14 mouse cellular contexts compared by ENCODE assay signal in genomic region chr5:23599750-23600537, GRCm38 (mm10).
DNase-seq lines count a peak whose midpoint lies in the region; ATAC-seq and TF ChIP-seq lines count a peak whose summit lies in the region.
"Had no signal": no experiment of that assay in that cellular context is flagged by ENCODE, and none has a peak within 500 bp of the region (broad histone marks: within the 10 kb centered on the region; RNA-seq: fewer than 3 reads in every experiment).

No protein-coding gene starts in this region.

- TF ChIP-seq CTCF in cerebellum, adult 2 months (IDR thresholded peaks at IDR 0.05; ENCODE audit: borderline replicate concordance, insufficient read depth, low read depth, low read length) = no peak
- TF ChIP-seq CTCF in midbrain, postnatal 0 days (IDR thresholded peaks at IDR 0.05) = no peak

- peak overlapping the region; percentile 35 for H3K27ac ChIP-seq in midbrain, embryonic 13.5 days
- no peak overlapping the region for H3K27ac ChIP-seq in midbrain, embryonic 15.5 days
- 0 out of 2 replicates have a peak overlapping the region, but pooled peaks have one; percentile 6 for H3K27ac ChIP-seq in cerebellum, adult 2 months (ENCODE audit: insufficient read depth, low read length)
- H3K27ac ChIP-seq in forebrain, embryonic 15.5 days (replicated peaks) = peak overlapping the region; percentile 17; the same call in 1 of the 2 replicates
- H3K27ac ChIP-seq in midbrain, postnatal 0 days (ENCODE audit: low read depth, low read length) = no peak overlapping the region
- H3K27ac ChIP-seq: kidney, embryonic 15.5 days; limb, embryonic 13.5 days had no signal

- no peak overlapping the region for H3K4me2 ChIP-seq in midbrain, embryonic 13.5 days (replicated peaks)
- no peak overlapping the region for H3K4me2 ChIP-seq in midbrain, embryonic 15.5 days
- H3K4me2 ChIP-seq in forebrain, embryonic 15.5 days (replicated peaks) = no peak overlapping the region
- no peak overlapping the region for H3K4me2 ChIP-seq in midbrain, postnatal 0 days (ENCODE audit: low read depth, low read length, poor library complexity, severe bottlenecking)
- H3K4me2 ChIP-seq: heart, embryonic 11.5 days; kidney, embryonic 15.5 days; limb, embryonic 13.5 days had no signal

- peaks cover 17% of the 10 kb centered on the region for H3K4me1 ChIP-seq in midbrain, embryonic 13.5 days (replicated peaks)
- H3K4me1 ChIP-seq in midbrain, embryonic 15.5 days = peaks cover 7% of the 10 kb centered on the region; the same call in 1 of the 2 replicates
- peaks cover 21% of the 10 kb centered on the region; the same call in 1 of the 2 replicates for H3K4me1 ChIP-seq in cerebellum, adult 2 months (ENCODE audit: control insufficient read depth, insufficient read depth, low read length)
- peaks cover 15% of the 10 kb centered on the region for H3K4me1 ChIP-seq in forebrain, embryonic 15.5 days
- peaks cover 4% of the 10 kb centered on the region; the same call in 1 of the 2 replicates for H3K4me1 ChIP-seq in midbrain, postnatal 0 days (ENCODE audit: insufficient read depth, low read length)

- H3K36me3 ChIP-seq in midbrain, embryonic 13.5 days = no peaks in the 10 kb centered on the region
- H3K36me3 ChIP-seq in midbrain, embryonic 15.5 days (replicated peaks) = no peaks in the 10 kb centered on the region
- H3K36me3 ChIP-seq in forebrain, embryonic 15.5 days = no peaks in the 10 kb centered on the region
- no peaks in the 10 kb centered on the region for H3K36me3 ChIP-seq in midbrain, postnatal 0 days (ENCODE audit: insufficient read depth, low read length)
- H3K36me3 ChIP-seq: limb, embryonic 13.5 days had no signal

- H3K9me3 ChIP-seq in midbrain, embryonic 13.5 days = no peaks in the 10 kb centered on the region
- H3K9me3 ChIP-seq in midbrain, embryonic 15.5 days = no peaks in the 10 kb centered on the region
- no peaks in the 10 kb centered on the region for H3K9me3 ChIP-seq in forebrain, embryonic 15.5 days
- no peaks in the 10 kb centered on the region for H3K9me3 ChIP-seq in midbrain, postnatal 0 days (ENCODE audit: low read length)
- H3K9me3 ChIP-seq: kidney, embryonic 15.5 days; limb, embryonic 13.5 days had no signal

- ATAC-seq in midbrain, embryonic 13.5 days = peak; percentile 73
- ATAC-seq in midbrain, embryonic 15.5 days (replicated peaks) = no peak; the same call in 1 of the 2 replicates
- ATAC-seq in forebrain, embryonic 15.5 days (replicated peaks) = peak; percentile 75
- ATAC-seq in midbrain, postnatal 0 days (ENCODE audit: low FRiP score) = 0 out of 2 replicates have a peak, but pooled peaks have one; percentile 38

- intact Hi-C loops in gastrocnemius, postnatal 36 days (cut with DNase I) = no loop called here

- no peaks in the 10 kb centered on the region for H3K27me3 ChIP-seq in midbrain, embryonic 13.5 days
- no peaks in the 10 kb centered on the region for H3K27me3 ChIP-seq in midbrain, embryonic 15.5 days (replicated peaks)
- H3K27me3 ChIP-seq in cerebellum, adult 2 months (ENCODE audit: control insufficient read depth, insufficient read depth, low read length) = no peaks in the 10 kb centered on the region
- H3K27me3 ChIP-seq in forebrain, embryonic 15.5 days = no peaks in the 10 kb centered on the region
- H3K27me3 ChIP-seq in midbrain, postnatal 0 days (ENCODE audit: insufficient read depth, low read length) = no peaks in the 10 kb centered on the region
- H3K27me3 ChIP-seq: CH12.LX; kidney, embryonic 15.5 days; limb, embryonic 13.5 days had no signal

- no peak overlapping the region for H3K9ac ChIP-seq in midbrain, embryonic 13.5 days (replicated peaks)
- no peak overlapping the region for H3K9ac ChIP-seq in midbrain, embryonic 15.5 days
- no peak overlapping the region for H3K9ac ChIP-seq in forebrain, embryonic 15.5 days (replicated peaks)
- H3K9ac ChIP-seq in midbrain, postnatal 0 days (replicated peaks; ENCODE audit: low read length, poor library complexity, severe bottlenecking) = no peak overlapping the region
- H3K9ac ChIP-seq: kidney, embryonic 15.5 days; limb, embryonic 13.5 days had no signal

- WGBS in midbrain, embryonic 13.5 days = 77% methylated on average over 5 of the region's 5 CpGs
- WGBS in midbrain, embryonic 15.5 days = 74% methylated on average over 5 of the region's 5 CpGs
- WGBS in cerebellum, adult 2 months = 31% methylated on average over 5 of the region's 5 CpGs
- 60% methylated on average over 5 of the region's 5 CpGs for WGBS in forebrain, embryonic 15.5 days
- 84% methylated on average over 5 of the region's 5 CpGs for whole genome bisulfite sequencing in midbrain, postnatal 0 days

- TF ChIP-seq POLR2A in cerebellum, adult 2 months (IDR thresholded peaks at IDR 0.05; ENCODE audit: borderline replicate concordance, insufficient read depth, low read length) = no peak

- peak; percentile 40 to 59 for DNase-seq in cerebellum, adult 2 months
- peak; percentile 70 for DNase-seq in midbrain, postnatal 0 days (ENCODE audit: low spot score)
- DNase-seq in thymus, postnatal 0 days (ENCODE audit: low spot score) = no peak
- no peak for DNase-seq in gastrocnemius, postnatal 36 days
- no peak for DNase-seq in testis, postnatal 14 days (ENCODE audit: low spot score)
- DNase-seq: lung, adult 18-20 months; right cerebral cortex, postnatal 14 days had no signal

- no peak overlapping the region for H3K4me3 ChIP-seq in midbrain, embryonic 13.5 days (replicated peaks)
- no peak overlapping the region for H3K4me3 ChIP-seq in midbrain, embryonic 15.5 days
- no peak overlapping the region for H3K4me3 ChIP-seq in cerebellum, adult 2 months (replicated peaks; ENCODE audit: insufficient read depth, low read depth, low read length)
- no peak overlapping the region for H3K4me3 ChIP-seq in forebrain, embryonic 15.5 days
- no peak overlapping the region for H3K4me3 ChIP-seq in midbrain, postnatal 0 days (ENCODE audit: low read depth, low read length)
- H3K4me3 ChIP-seq: kidney, embryonic 15.5 days; limb, embryonic 13.5 days had no signal

Comparison
In these comparisons a context has a peak if more than half of its experiments do, and no peak if none do; other contexts are left out.
1. H3K27ac ChIP-seq: peak in midbrain, embryonic 13.5 days (single experiment), cerebellum, adult 2 months (single experiment) and forebrain, embryonic 15.5 days (single experiment); none in midbrain, embryonic 15.5 days (single experiment) and midbrain, postnatal 0 days (single experiment).
2. DNase-seq: peak in cerebellum, adult 2 months (2 of 2) and midbrain, postnatal 0 days (single experiment); none in thymus, postnatal 0 days (single experiment), gastrocnemius, postnatal 36 days (0 of 2) and testis, postnatal 14 days (single experiment).